Mouse (Mus musculus): ENCODE results near the gene St6galnac3. TPM values are rescaled to one million over a fixed set of nuclear protein-coding genes. Genes with fewer than 3 reads are reported as not detected.

Gene St6galnac3
- polyA plus RNA-seq, 1 experiment from 2014 or later: 38.3 TPM

DNA sequence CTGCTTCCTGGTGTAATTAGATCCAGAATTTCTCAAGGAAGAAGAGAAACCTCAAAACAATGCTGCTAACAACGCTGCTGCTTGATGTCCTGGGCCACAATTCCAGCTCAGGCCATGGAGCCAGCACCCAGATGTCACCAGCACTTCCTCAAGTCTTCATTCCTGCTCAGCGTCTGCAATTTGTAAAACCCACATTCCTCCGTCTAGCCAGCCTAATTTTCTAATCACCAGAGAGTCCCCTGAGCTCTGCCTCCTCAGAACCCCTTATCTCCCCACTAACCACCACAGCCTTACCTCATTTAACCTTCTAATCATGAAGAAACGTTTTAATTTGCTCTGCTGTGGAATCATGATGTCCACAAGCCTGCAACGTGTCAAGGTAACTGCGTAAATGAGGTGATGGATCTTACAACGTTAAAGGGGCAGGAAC is 213.8 kb downstream of the St6galnac3 start:
- no peak for ATAC-seq (ENCODE audit: insufficient number of reproducible peaks, insufficient read depth, low FRiP score, low TSS enrichment, low read depth)
- WGBS: 16% methylated on average over 7 of the region's 7 CpGs
- Histone ChIP-seq H3K4me2 (no peak overlapping the region), H3K27me3 (no peaks in the 10 kb centered on the region), H3K36me3 (no peaks in the 10 kb centered on the region), H3K27ac (no peak overlapping the region), H3K9me3 (no peaks in the 10 kb centered on the region), H3K4me1 (replicated peaks) (peaks cover 10% of the 10 kb centered on the region), H3K4me3 (replicated peaks) (no peak overlapping the region), H3K9ac (replicated peaks) (no peak overlapping the region)

DNA sequence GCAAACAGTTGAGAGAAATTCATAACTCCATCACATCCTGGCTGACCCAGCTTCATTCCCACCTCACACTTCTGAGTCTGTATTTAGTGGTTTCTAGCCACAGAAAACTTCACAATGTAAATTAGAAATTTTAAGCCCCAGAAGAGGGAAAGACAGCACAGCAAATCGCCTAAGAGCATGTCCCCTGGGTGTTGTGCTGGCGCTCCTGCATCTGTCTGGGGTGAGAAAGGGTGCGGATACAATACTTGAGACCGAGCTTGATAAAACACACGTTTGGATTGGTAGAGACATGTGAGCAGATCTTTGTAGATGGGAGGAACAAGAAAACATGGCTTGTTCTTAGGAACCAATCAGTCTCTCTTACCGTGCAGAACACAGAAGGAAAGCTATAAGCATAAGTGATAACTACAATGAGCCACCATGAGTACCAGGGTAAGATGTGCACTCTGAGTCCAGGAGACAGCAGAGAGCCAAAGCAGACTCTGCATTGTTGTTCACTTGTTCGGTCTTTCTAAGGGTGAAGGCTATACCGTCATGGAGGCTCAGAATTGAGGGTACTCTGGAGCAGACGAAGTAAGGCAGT is 214.8 kb downstream of the St6galnac3 start:
- H3K27me3 ChIP-seq: no peaks in the 10 kb centered on the region
- no peaks in the 10 kb centered on the region for H3K36me3 ChIP-seq
- no peak overlapping the region for H3K27ac ChIP-seq
- peaks cover 10% of the 10 kb centered on the region for H3K4me1 ChIP-seq (replicated peaks)
- no peaks in the 10 kb centered on the region for H3K9me3 ChIP-seq
- 88% methylated on average over 9 of the region's 9 CpGs for WGBS
- no peak overlapping the region for H3K4me2 ChIP-seq
- no peak overlapping the region for H3K4me3 ChIP-seq (replicated peaks)
- no peak for ATAC-seq (ENCODE audit: insufficient number of reproducible peaks, insufficient read depth, low FRiP score, low TSS enrichment, low read depth)
- H3K9ac ChIP-seq (replicated peaks): no peak overlapping the region

- Histone ChIP-seq H3K9ac (replicated peaks) (no peak overlapping the region), H3K4me2 (no peak overlapping the region), H3K36me3 (no peaks in the 10 kb centered on the region), H3K9me3 (no peaks in the 10 kb centered on the region), H3K27me3 (no peaks in the 10 kb centered on the region), H3K27ac (no peak overlapping the region), H3K4me3 (replicated peaks) (no peak overlapping the region), H3K4me1 (replicated peaks) (peaks cover 10% of the 10 kb centered on the region)
- 59% methylated on average over 4 of the region's 4 CpGs for WGBS
- no peak for ATAC-seq (ENCODE audit: insufficient number of reproducible peaks, insufficient read depth, low FRiP score, low TSS enrichment, low read depth)
Observed at GRCm38 (mm10) chr3:153509643-153510042, 215.3 kb downstream of the St6galnac3 start.

GRCm38 (mm10) chr3:153509029-153509428 is 215.9 kb downstream of the St6galnac3 start:
- WGBS: 88% methylated on average over 3 of the region's 3 CpGs
- Histone ChIP-seq H3K4me1 (replicated peaks) (peaks cover 10% of the 10 kb centered on the region), H3K4me3 (replicated peaks) (no peak overlapping the region), H3K4me2 (no peak overlapping the region), H3K9ac (replicated peaks) (no peak overlapping the region), H3K9me3 (no peaks in the 10 kb centered on the region), H3K27me3 (no peaks in the 10 kb centered on the region), H3K27ac (no peak overlapping the region), H3K36me3 (no peaks in the 10 kb centered on the region)
- no peak for ATAC-seq (ENCODE audit: insufficient number of reproducible peaks, insufficient read depth, low FRiP score, low TSS enrichment, low read depth)

GRCm38 (mm10) chr3:153508592-153508991 is 216.4 kb downstream of the St6galnac3 start:
- WGBS: 91% methylated on average over 2 of the region's 2 CpGs
- H3K4me2 ChIP-seq: no peak overlapping the region
- no peaks in the 10 kb centered on the region for H3K27me3 ChIP-seq
- H3K4me1 ChIP-seq (replicated peaks): peaks cover 10% of the 10 kb centered on the region
- H3K27ac ChIP-seq: no peak overlapping the region
- H3K4me3 ChIP-seq (replicated peaks): no peak overlapping the region
- no peaks in the 10 kb centered on the region for H3K36me3 ChIP-seq
- H3K9ac ChIP-seq (replicated peaks): no peak overlapping the region
- no peak for ATAC-seq (ENCODE audit: insufficient number of reproducible peaks, insufficient read depth, low FRiP score, low TSS enrichment, low read depth)
- H3K9me3 ChIP-seq: no peaks in the 10 kb centered on the region

DNA sequence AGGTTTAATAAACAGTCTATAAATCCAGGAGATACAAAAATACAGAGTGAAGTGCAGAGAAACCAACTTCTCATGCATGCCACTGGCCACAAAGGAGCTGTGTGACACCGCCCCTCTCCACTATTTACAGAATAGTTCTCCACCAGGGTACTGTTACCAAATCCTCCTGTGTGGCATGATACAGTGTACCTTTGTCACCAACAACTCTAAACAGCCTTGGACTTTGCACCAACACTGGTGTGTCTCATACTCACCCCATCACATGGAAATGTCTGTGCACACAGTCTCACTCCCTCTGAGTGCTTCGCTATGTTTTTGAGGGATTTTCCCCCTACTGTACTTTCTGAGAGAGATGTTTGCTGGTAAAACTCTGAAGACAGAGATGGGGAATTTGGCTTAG is 217.4 kb downstream of the St6galnac3 start:
- Histone ChIP-seq H3K9me3 (no peaks in the 10 kb centered on the region), H3K9ac (replicated peaks) (no peak overlapping the region), H3K4me2 (no peak overlapping the region), H3K4me1 (replicated peaks) (peaks cover 10% of the 10 kb centered on the region), H3K27me3 (no peaks in the 10 kb centered on the region), H3K4me3 (replicated peaks) (no peak overlapping the region), H3K27ac (no peak overlapping the region), H3K36me3 (no peaks in the 10 kb centered on the region)
- 93% methylated on average over 2 of the region's 2 CpGs for WGBS
- no peak for ATAC-seq (ENCODE audit: insufficient number of reproducible peaks, insufficient read depth, low FRiP score, low TSS enrichment, low read depth)

DNA sequence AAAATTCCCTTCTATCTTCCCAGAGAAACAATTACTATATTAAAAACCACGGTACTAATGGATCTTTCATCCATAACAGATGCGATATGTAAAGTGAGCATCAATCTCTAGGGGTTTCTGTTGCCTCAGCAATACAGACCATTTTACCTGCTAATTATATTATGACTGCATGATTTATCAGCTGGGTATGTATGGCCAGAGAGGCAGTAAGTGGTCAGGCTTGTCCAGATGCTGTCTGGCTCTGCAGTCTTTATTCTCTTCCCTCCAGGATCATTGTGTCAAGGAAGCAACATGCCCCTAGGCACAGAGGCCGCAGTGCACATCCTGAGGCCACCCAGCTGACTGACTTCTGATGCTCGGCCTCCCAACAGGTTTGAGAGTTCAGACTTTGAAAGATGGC is 222.5 kb downstream of the St6galnac3 start:
- no peak overlapping the region for H3K9ac ChIP-seq (replicated peaks)
- H3K9me3 ChIP-seq: no peaks in the 10 kb centered on the region
- H3K4me3 ChIP-seq (replicated peaks): no peak overlapping the region
- H3K4me2 ChIP-seq: no peak overlapping the region
- 67% methylated on average over 4 of the region's 4 CpGs for WGBS
- H3K27ac ChIP-seq: no peak overlapping the region
- H3K36me3 ChIP-seq: no peaks in the 10 kb centered on the region
- H3K4me1 ChIP-seq (replicated peaks): no peaks in the 10 kb centered on the region
- no peak for ATAC-seq (ENCODE audit: insufficient number of reproducible peaks, insufficient read depth, low FRiP score, low TSS enrichment, low read depth)
- no peaks in the 10 kb centered on the region for H3K27me3 ChIP-seq

DNA sequence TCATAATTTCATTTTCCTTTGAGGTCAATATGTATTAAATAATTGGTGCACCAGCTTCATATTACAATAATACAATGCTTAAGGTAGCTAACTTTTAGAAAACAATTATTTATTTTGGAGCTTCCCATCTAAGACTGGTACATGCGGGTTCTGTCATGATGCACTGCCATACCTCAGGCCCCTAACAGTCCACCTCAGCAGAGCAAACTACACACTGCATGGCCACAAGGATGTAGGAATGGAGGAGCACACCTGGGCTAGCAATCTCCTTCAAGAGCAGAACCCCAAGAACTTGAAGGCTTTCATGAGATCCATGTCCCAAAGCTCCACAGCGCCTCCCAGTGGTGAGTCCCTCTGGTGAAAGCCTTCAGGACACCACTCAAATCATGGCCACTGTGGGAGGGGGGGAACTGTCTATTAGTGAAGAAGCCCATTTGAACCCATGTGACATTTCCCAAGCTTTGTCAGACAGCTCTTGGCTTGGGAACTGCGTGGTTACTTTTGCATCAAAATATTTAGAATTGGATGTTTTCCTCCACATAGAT is 223.6 kb downstream of the St6galnac3 start:
- no peak overlapping the region for H3K27ac ChIP-seq
- no peaks in the 10 kb centered on the region for H3K27me3 ChIP-seq
- H3K9ac ChIP-seq (replicated peaks): no peak overlapping the region
- H3K4me1 ChIP-seq (replicated peaks): no peaks in the 10 kb centered on the region
- no peaks in the 10 kb centered on the region for H3K36me3 ChIP-seq
- no peak overlapping the region for H3K4me2 ChIP-seq
- no peak overlapping the region for H3K4me3 ChIP-seq (replicated peaks)
- ATAC-seq (ENCODE audit: insufficient number of reproducible peaks, insufficient read depth, low FRiP score, low TSS enrichment, low read depth): no peak
- 51% methylated on average over 3 of the region's 3 CpGs for WGBS
- H3K9me3 ChIP-seq: no peaks in the 10 kb centered on the region

DNA sequence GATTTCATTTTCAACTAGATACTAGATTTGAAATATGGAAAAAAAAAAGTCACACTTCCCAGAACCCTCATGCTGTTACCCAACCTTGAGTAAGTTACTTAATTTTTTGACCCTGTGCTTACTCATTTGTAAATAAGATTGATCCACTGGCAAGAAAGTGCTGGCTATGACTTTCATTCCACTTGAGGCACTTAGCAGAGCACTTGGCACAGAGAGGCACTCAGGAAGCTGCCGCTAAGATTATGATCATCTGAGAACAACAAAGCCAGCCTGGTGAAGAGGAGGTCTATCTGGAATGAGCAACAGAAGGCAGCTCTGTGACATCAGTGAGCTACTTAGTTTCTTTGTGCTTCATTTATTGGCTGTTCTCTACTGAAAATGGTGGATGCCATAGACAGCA is 232.0 kb downstream of the St6galnac3 start:
- ATAC-seq (ENCODE audit: insufficient number of reproducible peaks, insufficient read depth, low FRiP score, low TSS enrichment, low read depth): no peak
- 86% methylated on average over 1 of the region's 1 CpGs for WGBS
- H3K27ac ChIP-seq: no peak overlapping the region

DNA sequence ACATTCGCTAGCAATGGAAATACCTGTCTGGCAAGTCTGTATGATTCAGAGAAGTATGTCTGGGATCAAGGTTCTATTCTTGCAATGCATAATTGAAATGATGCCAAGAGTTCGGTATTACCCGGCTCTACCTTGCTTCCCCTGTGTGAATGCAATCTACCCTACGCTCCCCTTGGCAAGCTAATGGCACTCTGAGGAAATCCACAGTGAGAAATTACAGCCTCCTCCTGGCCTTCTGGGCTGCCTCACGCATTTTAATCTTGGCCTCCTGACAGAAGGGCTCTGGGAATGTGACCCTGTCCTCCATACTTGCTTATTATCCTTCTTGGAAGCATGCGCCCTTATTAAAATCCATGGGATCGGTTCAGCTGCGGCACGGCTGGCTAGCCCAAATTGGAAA is 235.3 kb downstream of the St6galnac3 start:
- no peak overlapping the region for H3K27ac ChIP-seq
- no peak overlapping the region for H3K4me2 ChIP-seq
- no peak for ATAC-seq (ENCODE audit: insufficient number of reproducible peaks, insufficient read depth, low FRiP score, low TSS enrichment, low read depth)
- no peak overlapping the region for H3K4me3 ChIP-seq (replicated peaks)
- 86% methylated on average over 9 of the region's 9 CpGs for WGBS
- no peak overlapping the region for H3K9ac ChIP-seq (replicated peaks)
- no peaks in the 10 kb centered on the region for H3K9me3 ChIP-seq
- H3K36me3 ChIP-seq: no peaks in the 10 kb centered on the region
- H3K27me3 ChIP-seq: no peaks in the 10 kb centered on the region
- peaks cover 5% of the 10 kb centered on the region; the same call in 1 of the 2 replicates for H3K4me1 ChIP-seq (replicated peaks)

More for the DNA sequence above, 232.0 kb downstream of the St6galnac3 start:
- Histone ChIP-seq H3K36me3 (no peaks in the 10 kb centered on the region), H3K27me3 (no peaks in the 10 kb centered on the region), H3K9ac (replicated peaks) (no peak overlapping the region), H3K9me3 (no peaks in the 10 kb centered on the region), H3K4me1 (replicated peaks) (peaks cover 5% of the 10 kb centered on the region; the same call in 1 of the 2 replicates), H3K4me2 (no peak overlapping the region), H3K4me3 (replicated peaks) (no peak overlapping the region)

DNA sequence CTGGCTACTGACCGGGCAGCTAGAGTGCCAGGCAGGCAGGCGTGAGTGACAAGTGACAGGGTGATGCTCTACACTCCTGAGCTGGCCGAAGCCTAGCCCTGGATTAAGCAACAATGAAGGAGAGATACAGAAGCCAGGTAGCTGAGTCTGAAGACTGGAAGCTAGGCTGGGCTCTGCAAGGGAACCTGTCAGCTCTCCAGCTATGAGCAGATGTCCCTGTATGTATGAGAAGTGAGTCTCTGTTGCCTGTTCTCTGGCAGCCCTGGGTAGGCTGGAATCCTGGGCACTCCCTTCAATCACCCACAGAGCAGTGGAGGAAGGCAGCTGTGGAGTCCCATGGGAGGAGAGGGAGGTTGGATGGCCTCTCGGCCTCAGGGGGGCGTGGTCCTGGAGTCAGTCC is 236.0 kb downstream of the St6galnac3 start:
- 70% methylated on average over 5 of the region's 5 CpGs for WGBS
- no peak overlapping the region for H3K9ac ChIP-seq (replicated peaks)
- no peaks in the 10 kb centered on the region for H3K9me3 ChIP-seq
- H3K27ac ChIP-seq: no peak overlapping the region
- ATAC-seq (ENCODE audit: insufficient number of reproducible peaks, insufficient read depth, low FRiP score, low TSS enrichment, low read depth): no peak
- no peaks in the 10 kb centered on the region for H3K36me3 ChIP-seq
- no peak overlapping the region for H3K4me2 ChIP-seq
- H3K27me3 ChIP-seq: no peaks in the 10 kb centered on the region
- H3K4me1 ChIP-seq (replicated peaks): peaks cover 5% of the 10 kb centered on the region; the same call in 1 of the 2 replicates
- no peak overlapping the region for H3K4me3 ChIP-seq (replicated peaks)

- Histone ChIP-seq H3K4me1 (replicated peaks) (peaks cover 5% of the 10 kb centered on the region; the same call in 1 of the 2 replicates), H3K9ac (replicated peaks) (no peak overlapping the region), H3K27ac (no peak overlapping the region), H3K36me3 (no peaks in the 10 kb centered on the region), H3K9me3 (no peaks in the 10 kb centered on the region), H3K4me2 (no peak overlapping the region), H3K4me3 (replicated peaks) (no peak overlapping the region), H3K27me3 (no peaks in the 10 kb centered on the region)
- ATAC-seq (ENCODE audit: insufficient number of reproducible peaks, insufficient read depth, low FRiP score, low TSS enrichment, low read depth): no peak
- WGBS: 77% methylated on average over 5 of the region's 5 CpGs
Observed at GRCm38 (mm10) chr3:153485176-153485575, 239.8 kb downstream of the St6galnac3 start.

Measured in limb, embryonic 12.5 days (tissue).